Mouse (Mus musculus) spleen, postnatal 36 days (tissue): ENCODE data around the gene Ptgr1.

ENCODE experiments used
- DNase-seq, 2 experiments: peaks; one replicate each; pipeline ENCODE4 v3.0.0; 2022; ENCODE audit warnings: low spot score in 2 of 2, mixed read lengths in 1 of 2

The Ptgr1 gene

DNA sequence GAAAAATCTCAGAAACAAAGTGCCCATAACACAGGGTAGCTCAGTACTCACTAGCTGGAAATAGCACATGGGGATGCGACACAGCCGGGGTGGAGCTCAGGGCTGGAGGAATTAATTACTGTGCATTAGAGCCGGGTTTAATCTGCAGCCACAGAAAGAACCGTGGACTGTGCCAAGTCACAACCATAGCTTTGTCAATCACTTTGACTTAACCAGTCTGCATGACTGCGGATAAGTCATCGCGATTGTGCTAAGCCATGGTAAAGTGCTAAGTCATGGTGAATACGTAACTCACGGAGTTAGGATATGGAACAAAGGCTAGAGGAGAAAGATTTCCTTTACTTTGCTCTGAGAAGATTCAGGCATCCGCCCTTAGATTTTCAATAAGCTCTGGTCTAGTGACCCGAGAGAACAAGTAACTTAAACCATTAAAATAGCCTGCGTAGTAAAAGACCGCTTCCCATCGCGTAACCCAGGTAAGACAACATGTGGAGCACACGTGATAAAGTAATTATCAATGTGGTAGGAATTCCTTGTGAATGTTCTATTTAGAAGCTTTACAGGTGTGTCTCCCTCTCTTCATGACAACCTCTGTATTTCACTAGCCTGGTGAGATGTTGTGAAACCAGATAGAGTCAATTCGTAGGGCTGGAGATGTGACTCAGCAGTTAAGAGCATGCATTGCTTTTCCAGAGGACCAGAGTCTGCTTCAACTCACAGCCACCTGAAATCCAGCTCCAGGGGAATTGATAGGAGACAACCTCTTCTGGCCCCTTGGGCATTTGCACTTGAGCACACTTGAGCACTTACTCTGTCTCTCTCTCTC is 3.9 kb upstream of the Ptgr1 start:
- no peak for DNase-seq

DNA sequence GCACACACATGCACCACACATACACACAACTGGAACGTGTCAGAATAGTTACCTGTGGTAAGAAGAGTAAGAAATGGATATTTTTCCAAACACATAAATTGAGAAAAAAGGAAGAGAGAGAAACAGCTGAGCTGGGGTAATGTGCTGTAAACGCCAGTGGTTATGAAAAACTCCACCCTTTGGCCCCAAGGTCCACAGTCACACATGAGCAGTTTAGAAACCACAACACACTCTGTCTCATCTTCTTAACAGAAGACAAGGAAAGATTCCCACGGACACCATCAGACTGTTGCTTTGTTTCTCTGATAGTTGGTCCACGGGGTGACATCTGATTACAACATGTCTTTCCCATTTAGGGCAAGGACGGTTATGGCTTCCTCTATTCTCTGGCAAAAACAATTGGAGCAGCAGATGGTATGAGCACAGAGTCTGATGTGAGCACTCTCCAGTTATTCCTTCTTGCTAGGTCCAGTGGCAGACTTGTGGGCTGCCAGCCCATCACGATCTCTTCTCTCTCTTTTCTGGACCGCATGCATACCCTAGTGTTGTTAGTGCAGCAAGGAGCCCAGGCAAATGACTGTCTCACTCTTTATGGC is 2.5 kb upstream of the Ptgr1 start:
- DNase-seq, result no peak

DNA sequence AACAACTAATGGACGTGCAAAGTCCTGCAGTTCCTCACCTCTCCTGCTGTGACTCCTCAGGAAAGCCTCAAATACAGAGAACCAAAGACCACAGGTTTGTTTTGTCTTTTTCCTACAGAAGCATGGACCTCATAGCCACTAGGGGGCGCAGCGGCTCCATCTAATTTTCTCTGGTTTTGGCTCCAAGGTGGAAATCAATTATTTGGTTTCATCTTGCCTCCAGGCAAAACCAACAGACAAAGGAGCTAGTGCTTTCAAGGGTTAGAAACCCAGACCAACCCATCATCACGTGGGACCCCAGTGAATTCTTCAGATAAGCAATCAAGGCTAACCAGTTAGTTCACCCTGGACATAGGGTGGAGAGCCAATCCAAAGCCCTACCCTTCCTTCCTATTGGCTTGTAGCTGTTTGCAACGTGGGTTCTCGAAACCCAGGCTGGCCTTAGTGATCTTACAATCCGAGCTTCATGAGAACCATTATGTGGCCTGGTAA is 1.7 kb downstream of the Ptgr1 start:
- DNase-seq, result peak; percentile 59 to 69

DNA sequence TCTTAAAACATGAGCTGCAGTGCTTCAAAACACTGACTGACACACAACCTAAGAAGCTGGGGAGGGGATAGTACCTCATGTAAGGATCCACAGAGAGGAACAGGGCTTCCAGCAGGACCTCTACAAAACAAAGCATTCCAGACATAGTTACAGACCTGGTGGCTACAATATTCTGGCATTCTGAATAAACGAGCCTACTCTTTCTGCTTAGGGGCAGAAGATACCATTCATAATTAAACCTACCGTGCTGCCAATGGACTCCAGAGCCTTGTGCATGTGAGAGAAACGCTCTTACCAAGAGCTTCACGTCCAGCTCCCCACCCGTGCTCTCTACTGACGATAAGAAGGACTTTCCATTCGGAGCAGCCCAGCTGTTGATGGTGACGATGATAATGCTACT is 4.1 kb downstream of the Ptgr1 start:
- DNase-seq, result no peak

DNA sequence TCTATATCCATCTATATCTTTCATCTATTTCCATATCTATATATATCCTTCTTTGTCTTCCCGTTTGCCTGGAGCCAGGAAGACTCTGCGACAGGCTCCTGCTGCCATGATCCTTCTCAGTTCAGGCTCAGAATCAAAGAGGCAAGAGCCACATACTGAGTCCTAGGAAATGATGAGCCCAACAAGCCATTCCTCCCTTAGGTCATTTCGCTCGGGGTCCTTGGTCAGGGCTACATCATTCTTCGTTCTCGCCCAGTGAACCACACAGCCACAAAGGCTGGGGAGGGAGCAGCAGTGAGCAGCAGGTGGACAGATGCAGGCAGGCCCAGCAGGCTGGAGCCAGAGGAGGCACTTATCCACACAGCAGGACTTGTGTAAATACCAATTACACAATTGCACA is 5.5 kb downstream of the Ptgr1 start:
- DNase-seq, result no peak

DNA sequence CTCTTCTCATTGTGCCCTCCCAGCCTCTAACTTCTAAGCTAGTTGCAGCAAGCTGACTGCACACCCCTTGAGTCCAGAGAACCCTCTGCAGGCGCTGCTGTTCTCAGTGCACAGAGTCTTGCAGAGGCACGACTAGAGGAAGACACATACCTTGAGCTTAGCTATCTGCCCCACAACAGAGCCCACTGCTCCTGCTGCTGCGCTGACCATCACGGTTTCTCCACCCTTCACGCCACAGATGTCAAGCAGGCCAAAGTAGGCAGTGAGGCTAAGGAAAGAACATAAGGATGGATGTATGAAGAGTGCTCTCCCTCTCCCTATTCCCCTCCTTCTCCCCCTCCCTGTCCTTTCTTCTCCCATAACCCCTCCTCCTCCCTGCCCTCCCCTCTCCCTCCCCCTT is 11.2 kb downstream of the Ptgr1 start:
- DNase-seq, result no peak

DNA sequence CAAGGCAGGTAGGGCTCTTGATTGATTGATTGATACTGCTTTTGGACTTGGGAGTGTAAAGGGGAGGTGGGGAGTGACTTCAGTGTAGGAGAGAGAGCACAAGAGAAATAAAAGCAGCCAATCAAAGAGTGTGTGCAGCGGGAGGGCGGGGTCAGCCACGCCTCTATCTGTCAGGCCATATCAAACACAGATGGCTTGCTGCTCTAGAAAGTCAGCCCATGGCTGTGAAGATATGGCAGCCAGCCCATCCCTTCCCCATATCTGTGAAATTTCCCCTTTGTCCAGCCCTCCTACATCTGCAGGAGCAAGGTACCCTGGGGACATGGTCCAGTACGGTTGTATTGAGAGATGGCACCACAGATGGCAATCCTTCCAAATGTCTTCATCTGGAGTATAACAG is 16.2 kb downstream of the Ptgr1 start:
- DNase-seq, result peak; percentile 42 to 43

DNA sequence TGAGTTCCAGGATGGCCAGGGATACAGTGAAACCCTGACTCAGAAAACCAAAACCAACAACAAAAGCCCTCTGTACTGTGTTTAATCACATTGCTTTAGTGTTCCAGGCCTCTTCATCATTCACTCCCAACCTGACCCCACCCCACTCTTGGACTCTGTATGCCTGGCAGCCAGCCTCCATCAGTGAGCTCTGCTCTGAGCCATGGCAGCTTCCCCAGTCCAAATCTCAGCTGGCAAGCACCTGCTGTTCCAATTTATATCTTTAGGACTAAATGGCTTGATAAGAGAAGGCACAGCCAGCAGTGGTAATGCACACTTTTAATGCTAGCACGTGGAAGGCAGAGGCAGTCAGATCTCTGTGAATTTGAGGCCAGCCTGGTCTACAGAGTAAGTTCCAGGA is 21.8 kb downstream of the Ptgr1 start:
- no peak for DNase-seq

DNA sequence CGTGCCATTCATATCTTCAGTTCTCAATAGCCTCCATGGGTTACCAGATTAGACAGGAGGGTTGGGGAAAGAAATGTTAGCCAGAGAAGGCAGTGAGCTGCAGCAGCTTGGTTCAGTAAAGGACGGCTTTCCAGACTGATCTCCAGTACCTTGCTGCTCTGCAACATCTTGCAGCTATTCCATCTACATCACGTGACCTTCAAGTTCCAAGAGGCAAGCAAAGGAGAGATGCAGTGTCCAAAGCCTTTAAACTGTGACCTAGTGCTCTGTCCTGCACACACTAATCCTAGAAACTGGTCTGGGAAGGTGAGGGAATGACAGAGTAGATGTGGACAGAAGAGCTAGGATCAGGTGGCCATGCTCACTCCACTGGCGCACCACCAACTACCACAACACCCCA is 23.6 kb downstream of the Ptgr1 start:
- DNase-seq, result no peak

DNA sequence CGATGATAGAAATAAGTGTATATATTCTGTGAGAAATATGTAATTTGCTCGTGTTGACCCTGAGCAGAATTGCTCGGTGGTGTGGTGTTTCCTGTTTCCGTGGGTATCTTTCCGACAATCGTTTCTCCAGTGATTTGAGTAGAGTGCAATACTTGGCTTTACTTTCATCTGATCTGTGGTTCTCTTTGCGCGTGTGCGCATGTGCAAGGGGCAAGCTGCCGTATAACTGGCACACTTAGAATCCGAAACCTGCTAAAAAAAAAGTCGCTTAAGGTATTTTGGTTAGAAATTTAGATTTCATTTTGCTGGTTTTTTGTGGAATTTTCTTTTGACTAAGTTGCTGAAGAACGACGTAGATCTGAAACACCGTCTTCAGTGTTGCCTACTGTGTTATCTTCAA is 25.2 kb downstream of the Ptgr1 start:
- no peak for DNase-seq

DNA sequence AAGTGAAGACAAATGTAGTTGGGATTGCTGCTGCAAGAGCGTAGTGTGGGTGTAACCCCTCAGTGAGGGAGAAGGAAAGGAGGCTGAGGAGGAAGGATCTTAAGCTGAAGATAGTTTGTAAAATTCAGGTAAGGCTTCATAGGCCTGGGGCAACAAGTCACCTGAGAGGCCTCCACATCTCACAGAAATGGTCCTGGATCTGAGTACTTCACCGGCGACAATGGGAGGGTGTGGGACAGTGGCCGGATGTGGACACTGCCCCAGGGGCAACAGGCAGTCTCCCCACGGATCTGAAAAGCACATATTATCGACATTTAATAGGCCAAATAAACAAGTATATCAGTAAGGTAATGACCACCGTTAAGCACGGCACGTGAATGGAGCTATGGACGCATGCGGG is 34.3 kb downstream of the Ptgr1 start:
- no peak for DNase-seq

DNA sequence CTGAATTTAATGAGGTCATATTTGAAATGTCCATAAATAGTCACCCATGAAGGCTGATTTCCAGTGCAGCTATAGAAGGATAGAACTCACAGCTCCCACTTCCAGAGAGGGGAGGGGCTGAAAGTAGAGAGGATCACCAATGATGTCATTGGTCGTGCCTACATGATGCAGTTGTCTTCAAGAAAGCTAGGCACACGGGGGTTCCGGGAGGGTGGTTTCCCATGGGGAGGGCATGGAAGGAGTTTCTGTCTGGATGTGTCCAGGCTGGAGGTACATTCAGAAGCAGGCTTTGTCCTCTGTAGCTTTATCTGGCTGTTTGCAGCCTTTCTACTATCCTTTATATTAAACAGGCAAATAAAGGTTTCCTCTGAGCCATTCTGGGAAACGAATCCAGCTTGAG is 38.5 kb downstream of the Ptgr1 start:
- DNase-seq, result no peak

DNA sequence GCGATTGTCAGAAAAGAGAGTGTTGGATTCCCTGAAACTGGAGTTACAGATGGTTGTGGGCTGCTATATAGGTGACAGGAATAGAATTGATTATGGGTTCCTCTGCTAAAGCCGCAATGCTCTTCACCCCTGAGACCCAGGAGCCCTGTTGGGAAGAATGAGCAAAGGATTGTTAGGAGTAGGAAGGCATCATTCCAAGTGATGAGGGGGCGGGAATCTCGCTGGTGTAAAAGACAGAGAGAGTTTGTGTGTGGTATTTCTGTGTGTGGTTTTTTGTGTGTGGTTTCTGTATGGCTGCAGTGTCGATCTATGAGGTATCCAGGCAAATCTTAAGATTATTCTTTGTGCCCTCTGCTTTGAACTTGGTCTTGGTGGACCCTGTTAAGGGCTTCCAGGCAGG is 42.2 kb downstream of the Ptgr1 start:
- no peak for DNase-seq

DNA sequence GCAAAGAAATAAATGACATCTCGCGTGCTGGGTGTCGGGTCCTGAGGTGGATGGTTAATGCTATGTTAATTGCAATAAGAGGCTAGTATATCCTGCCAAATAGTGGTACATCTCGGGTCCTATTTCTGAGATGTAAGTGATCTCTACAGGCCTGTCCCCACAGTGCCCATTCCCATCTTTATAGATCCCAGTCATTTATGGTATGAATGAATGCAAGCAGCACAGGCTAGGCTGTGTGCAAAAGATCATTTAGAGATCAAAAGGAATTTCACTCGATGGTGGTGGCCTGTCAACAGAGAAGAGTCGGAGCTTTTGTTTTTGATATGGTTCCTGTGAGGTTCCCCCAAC is 42.7 kb downstream of the Ptgr1 start:
- DNase-seq, result no peak

DNA sequence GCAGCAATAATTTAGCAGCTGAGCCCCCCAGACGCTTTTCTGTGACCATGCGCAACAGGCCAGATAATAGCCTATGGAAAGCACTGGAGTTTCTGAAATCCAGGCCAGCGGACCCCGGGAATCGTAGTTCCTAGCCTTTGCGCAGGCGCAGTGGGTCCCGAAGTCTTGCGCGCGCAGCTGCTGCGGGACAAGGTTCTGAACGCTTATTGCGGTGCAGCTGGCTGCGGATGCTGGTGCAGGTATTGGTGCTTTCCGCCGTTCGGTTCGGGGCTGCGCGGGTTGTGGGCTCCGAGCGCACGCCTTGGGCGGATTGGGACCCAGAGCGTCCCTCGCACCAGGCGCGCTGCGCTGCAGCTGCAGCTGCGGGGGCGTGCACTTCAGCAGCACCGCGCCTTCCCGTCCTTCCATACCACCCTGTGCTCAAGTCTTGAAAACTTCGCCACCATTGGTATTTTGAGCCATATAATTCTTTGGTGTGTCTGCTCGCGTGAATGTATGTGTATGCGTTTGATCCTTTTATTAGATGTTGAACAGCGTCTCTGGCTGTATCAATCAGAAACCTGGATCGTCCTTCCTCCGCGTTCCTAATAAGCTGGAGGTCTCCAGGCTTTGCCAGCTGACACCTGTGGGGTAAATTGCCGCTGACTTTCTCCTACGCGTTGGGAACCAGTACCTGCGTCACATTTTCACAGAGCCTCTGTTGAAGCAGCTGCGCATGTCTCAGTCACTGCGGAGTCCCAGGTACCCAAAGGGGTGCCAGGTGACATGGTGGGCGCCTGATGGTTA is 43.3 kb downstream of the Ptgr1 start, which contains the start of gene Zkscan16:
Gene Zkscan16, plus strand, starts transcription at position 209 of the 786 bp plus-strand sequence.
- DNase-seq, result peak; percentile 29 to 42

DNA sequence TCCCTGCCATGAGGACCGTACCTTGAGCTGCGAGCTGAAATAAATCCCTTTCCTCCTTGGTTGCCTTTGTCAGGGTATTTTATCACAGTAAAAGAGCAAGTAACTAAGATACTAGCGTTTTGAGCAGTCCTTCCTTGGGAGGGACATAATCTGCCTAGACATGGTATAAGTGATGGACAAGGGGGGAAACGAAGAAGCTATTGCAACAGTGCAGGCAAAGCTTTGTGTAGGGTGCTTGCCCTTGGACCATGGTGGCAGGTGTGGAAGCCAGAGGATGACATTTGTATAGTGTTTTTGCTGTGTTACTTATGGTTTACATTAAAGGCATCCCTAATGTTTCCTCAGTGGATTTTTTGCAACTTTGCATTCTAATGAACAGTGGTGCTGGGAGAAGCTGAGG is 44.0 kb downstream of the Ptgr1 start:
- no peak for DNase-seq

DNA sequence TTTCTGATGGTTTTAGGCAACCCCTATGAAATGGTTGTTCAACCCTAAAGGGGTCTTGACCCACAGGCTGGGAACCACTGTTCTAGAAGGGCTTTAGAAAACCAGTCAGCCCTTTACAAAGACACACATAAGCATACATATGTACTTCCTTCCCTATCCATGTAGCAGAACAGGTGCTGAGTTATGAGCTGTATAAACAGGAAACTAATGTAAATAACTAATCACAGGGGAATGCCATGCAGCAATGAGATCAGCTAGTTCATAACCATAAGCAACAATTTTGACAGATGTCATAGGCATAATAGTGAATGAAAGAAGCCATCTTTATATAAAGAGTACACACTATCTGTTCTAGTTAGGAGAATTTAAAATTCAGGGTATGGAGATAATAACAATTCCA is 45.3 kb downstream of the Ptgr1 start:
- DNase-seq, result peak; percentile 8 to 41

DNA sequence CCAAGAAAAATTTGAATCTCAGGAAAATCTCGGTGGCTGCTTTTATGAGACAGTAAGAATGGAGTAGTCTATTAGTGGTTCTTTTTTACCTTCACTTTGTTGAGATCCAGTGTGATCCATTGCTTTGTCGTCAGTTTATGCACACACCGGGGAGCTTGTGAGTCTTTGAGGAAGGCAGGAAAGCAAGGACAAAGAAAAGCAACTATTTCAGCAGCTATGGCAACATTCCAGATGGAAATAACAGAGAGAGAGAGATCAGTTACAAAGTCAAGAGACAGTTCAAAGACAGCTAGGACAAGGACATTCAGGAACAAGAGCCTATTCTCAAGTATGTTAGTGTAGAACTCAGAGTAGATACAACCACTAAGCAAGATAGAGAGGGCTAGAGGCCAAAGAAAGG is 51.1 kb downstream of the Ptgr1 start:
- DNase-seq, result no peak

DNA sequence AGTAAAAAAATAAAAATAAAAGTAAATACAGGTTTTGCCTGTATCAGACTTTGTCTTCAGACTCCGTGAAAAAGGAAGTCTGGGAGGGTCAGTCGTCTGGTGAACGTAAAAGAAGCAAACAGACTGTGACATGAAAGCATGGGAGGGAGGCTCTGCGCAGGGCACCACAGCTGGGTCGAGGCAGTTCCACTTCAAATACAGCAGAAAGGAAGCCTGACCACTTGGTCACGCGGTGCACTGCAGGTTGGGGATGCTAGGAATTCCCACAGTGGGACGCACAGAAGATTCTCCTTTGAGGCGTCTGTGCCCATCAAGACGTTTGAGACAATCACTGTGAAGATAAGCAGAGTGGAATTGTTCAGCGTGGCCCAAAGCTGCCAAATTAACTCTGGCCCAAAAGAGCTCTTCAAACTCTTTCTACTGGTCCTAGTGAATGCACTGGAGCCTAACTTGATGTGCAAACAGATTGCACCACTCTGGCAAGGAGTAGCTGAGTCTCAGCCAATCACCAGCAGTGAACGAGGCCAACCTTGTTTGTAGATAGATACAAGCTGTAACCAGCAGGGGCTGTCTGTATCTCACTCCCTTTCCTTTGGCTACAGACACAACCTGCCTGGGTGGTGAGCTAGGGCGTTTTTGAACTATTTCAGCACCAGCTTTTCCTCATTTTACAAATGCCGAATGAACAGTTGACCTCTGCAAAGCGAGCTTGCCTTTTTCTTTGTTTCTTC is 52.0 kb downstream of the Ptgr1 start:
- DNase-seq, result peak; percentile 27 to 28

DNA sequence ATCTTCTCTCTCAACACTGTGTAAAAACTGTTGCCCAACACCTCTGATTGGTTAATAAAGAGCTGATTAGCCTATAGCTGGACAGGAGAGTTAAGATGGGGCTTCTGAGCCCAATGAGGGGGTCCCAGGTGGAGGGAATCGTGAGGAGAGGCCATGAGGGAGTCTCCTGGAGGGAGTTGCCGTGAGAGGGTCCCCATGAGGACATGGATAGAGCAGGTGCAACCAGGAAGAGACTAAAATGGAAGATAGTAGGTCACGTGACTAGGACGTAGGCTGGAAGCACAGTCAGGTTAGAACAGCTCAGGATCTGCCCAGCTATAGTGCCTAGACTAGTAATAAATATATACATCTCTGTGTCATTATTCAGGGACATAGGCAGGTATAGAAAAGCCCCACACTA is 52.6 kb downstream of the Ptgr1 start:
- no peak for DNase-seq

DNA sequence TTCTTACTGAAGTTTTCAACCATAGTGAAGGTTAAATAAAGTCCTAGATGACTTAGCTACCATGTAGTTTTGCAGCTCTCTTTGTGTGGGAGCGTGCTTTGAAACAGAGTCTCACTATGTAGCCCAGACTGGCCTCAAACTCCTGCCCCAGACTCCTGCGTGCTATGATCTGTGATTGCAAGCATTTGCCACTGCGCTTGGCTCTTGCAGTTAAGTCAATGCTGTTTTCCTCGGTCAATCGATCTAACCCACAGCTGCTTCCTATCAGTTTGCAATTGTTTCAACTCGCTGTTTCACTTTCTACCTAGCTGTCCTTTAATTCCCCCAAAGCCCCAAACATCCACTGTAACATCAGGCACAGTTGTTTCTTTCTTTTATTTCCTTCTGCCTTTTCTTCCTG is 54.4 kb downstream of the Ptgr1 start:
- no peak for DNase-seq

DNA sequence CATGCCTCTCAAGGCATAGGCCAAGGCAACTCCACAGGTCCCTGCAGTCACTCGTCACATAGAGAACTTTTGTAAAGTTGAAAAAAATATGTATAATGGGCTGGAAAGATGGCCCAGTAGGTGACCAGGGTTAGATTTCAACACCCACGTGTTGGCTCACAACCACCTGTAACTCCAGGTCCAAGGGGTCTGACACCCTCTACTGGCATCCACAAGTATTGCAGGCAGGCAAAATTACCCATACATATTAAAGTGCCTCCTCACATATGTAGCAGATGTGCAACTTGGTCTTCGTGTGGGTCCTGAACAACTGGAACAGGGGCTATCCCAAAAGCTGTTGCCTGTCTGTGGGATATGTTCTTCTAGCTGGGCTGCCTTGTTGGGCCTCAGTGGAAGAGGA is 59.3 kb downstream of the Ptgr1 start:
- DNase-seq, result no peak
